Mouse (Mus musculus): ENCODE measurements around the gene Parp4. TPM values are rescaled to one million over a fixed set of nuclear protein-coding genes. Genes with fewer than 3 reads are reported as not detected.

Parp4 gene
- polyA plus RNA-seq, 1 experiment from 2014 or later: 4.7 TPM

GRCm38 (mm10) chr14:56567476-56567875, 7.9 kb upstream of the Parp4 start:
- no peak overlapping the region for H3K27ac ChIP-seq (ENCODE audit: low read depth)
- H3K9ac ChIP-seq (ENCODE audit: low read length): no peak overlapping the region
- H3K9me3 ChIP-seq (ENCODE audit: control insufficient read depth, low read length): no peaks in the 10 kb centered on the region
- DNase-seq (ENCODE audit: low spot score) (no peak), ATAC-seq (replicated peaks; ENCODE audit: low FRiP score, low TSS enrichment, low read depth) (no peak)
- no peak overlapping the region for H3K4me3 ChIP-seq (ENCODE audit: low read depth, low read length)
- H3K27me3 ChIP-seq (replicated peaks; ENCODE audit: control insufficient read depth, insufficient read depth, low read length): no peaks in the 10 kb centered on the region
- 0 out of 2 replicates have a peak, but pooled peaks cover 4% of the 10 kb centered on the region for H3K4me1 ChIP-seq (replicated peaks; ENCODE audit: control insufficient read depth, insufficient read depth, low read length)
- H3K4me2 ChIP-seq (ENCODE audit: low read length): no peak overlapping the region
- WGBS: 79% methylated on average over 7 of the region's 7 CpGs
- peaks cover 8% of the 10 kb centered on the region for H3K36me3 ChIP-seq (ENCODE audit: control insufficient read depth, insufficient read depth, low read length)

- Histone ChIP-seq H3K4me2 (ENCODE audit: low read length) (no peak overlapping the region), H3K4me1 (replicated peaks; ENCODE audit: control insufficient read depth, insufficient read depth, low read length) (0 out of 2 replicates have a peak, but pooled peaks cover 4% of the 10 kb centered on the region), H3K27ac (ENCODE audit: low read depth) (no peak overlapping the region), H3K36me3 (ENCODE audit: control insufficient read depth, insufficient read depth, low read length) (peaks cover 1% of the 10 kb centered on the region; the same call in 1 of the 2 replicates), H3K9ac (ENCODE audit: low read length) (no peak overlapping the region), H3K9me3 (ENCODE audit: control insufficient read depth, low read length) (no peaks in the 10 kb centered on the region), H3K4me3 (ENCODE audit: low read depth, low read length) (no peak overlapping the region), H3K27me3 (replicated peaks; ENCODE audit: control insufficient read depth, insufficient read depth, low read length) (no peaks in the 10 kb centered on the region)
- no peak for DNase-seq (ENCODE audit: low spot score)
- WGBS: 84% methylated on average over 4 of the region's 4 CpGs
- ATAC-seq (replicated peaks; ENCODE audit: low FRiP score, low TSS enrichment, low read depth): no peak
These were observed 6.4 kb upstream of the Parp4 start for GRCm38 (mm10) chr14:56569041-56569440.

- DNase-seq (ENCODE audit: low spot score) (peak; percentile 94), ATAC-seq (replicated peaks; ENCODE audit: low FRiP score, low TSS enrichment, low read depth) (peak; percentile 98)
- whole genome bisulfite sequencing: under 1% methylated on average over 59 of the region's 59 CpGs
- Histone ChIP-seq H3K9me3 (ENCODE audit: control insufficient read depth, low read length) (no peaks in the 10 kb centered on the region), H3K4me1 (replicated peaks; ENCODE audit: control insufficient read depth, insufficient read depth, low read length) (0 out of 2 replicates have a peak, but pooled peaks cover 4% of the 10 kb centered on the region), H3K27me3 (replicated peaks; ENCODE audit: control insufficient read depth, insufficient read depth, low read length) (no peaks in the 10 kb centered on the region), H3K4me2 (ENCODE audit: low read length) (peak overlapping the region; percentile 56), H3K9ac (ENCODE audit: low read length) (peak overlapping the region; percentile 66), H3K27ac (ENCODE audit: low read depth) (0 out of 2 replicates have a peak overlapping the region, but pooled peaks have one; percentile 36), H3K4me3 (ENCODE audit: low read depth, low read length) (peak overlapping the region; percentile 81), H3K36me3 (ENCODE audit: control insufficient read depth, insufficient read depth, low read length) (no peaks in the 10 kb centered on the region)
These were observed 3.9 kb upstream of the Parp4 start for GRCm38 (mm10) chr14:56571310-56572093.

- no peaks in the 10 kb centered on the region for H3K36me3 ChIP-seq (ENCODE audit: control insufficient read depth, insufficient read depth, low read length)
- no peaks in the 10 kb centered on the region for H3K9me3 ChIP-seq (ENCODE audit: control insufficient read depth, low read length)
- H3K27me3 ChIP-seq (replicated peaks; ENCODE audit: control insufficient read depth, insufficient read depth, low read length): no peaks in the 10 kb centered on the region
- ATAC-seq (replicated peaks; ENCODE audit: low FRiP score, low TSS enrichment, low read depth) (no peak), DNase-seq (ENCODE audit: low spot score) (no peak)
- H3K4me2 ChIP-seq (ENCODE audit: low read length): peak overlapping the region; percentile 56
- H3K27ac ChIP-seq (ENCODE audit: low read depth): no peak overlapping the region
- H3K9ac ChIP-seq (ENCODE audit: low read length): no peak overlapping the region
- WGBS: 64% methylated on average over 2 of the region's 2 CpGs
- H3K4me1 ChIP-seq (replicated peaks; ENCODE audit: control insufficient read depth, insufficient read depth, low read length): 0 out of 2 replicates have a peak, but pooled peaks cover 4% of the 10 kb centered on the region
- H3K4me3 ChIP-seq (ENCODE audit: low read depth, low read length): peak overlapping the region; percentile 81; the same call in 1 of the 2 replicates
These were observed 2.9 kb upstream of the Parp4 start for GRCm38 (mm10) chr14:56572546-56572945.

- Histone ChIP-seq H3K27me3 (replicated peaks; ENCODE audit: control insufficient read depth, insufficient read depth, low read length) (no peaks in the 10 kb centered on the region), H3K27ac (ENCODE audit: low read depth) (no peak overlapping the region), H3K36me3 (ENCODE audit: control insufficient read depth, insufficient read depth, low read length) (no peaks in the 10 kb centered on the region), H3K9me3 (ENCODE audit: control insufficient read depth, low read length) (no peaks in the 10 kb centered on the region), H3K4me2 (ENCODE audit: low read length) (peak overlapping the region; percentile 55), H3K4me1 (replicated peaks; ENCODE audit: control insufficient read depth, insufficient read depth, low read length) (no peaks in the 10 kb centered on the region), H3K9ac (ENCODE audit: low read length) (peak overlapping the region; percentile 45), H3K4me3 (ENCODE audit: low read depth, low read length) (peak overlapping the region; percentile 50)
- DNase-seq (ENCODE audit: low spot score) (no peak), ATAC-seq (replicated peaks; ENCODE audit: low FRiP score, low TSS enrichment, low read depth) (no peak)
- WGBS: 74% methylated on average over 18 of the region's 18 CpGs
These were observed 816 bp downstream of the Parp4 start for GRCm38 (mm10) chr14:56575969-56576901.

GRCm38 (mm10) chr14:56579011-56579410, 3.6 kb downstream of the Parp4 start:
- Histone ChIP-seq H3K4me3 (ENCODE audit: low read depth, low read length) (no peak overlapping the region), H3K27ac (ENCODE audit: low read depth) (no peak overlapping the region), H3K9ac (ENCODE audit: low read length) (no peak overlapping the region), H3K36me3 (ENCODE audit: control insufficient read depth, insufficient read depth, low read length) (no peaks in the 10 kb centered on the region), H3K27me3 (replicated peaks; ENCODE audit: control insufficient read depth, insufficient read depth, low read length) (no peaks in the 10 kb centered on the region), H3K9me3 (ENCODE audit: control insufficient read depth, low read length) (no peaks in the 10 kb centered on the region), H3K4me2 (ENCODE audit: low read length) (no peak overlapping the region), H3K4me1 (replicated peaks; ENCODE audit: control insufficient read depth, insufficient read depth, low read length) (no peaks in the 10 kb centered on the region)
- DNase-seq (ENCODE audit: low spot score) (no peak), ATAC-seq (replicated peaks; ENCODE audit: low FRiP score, low TSS enrichment, low read depth) (no peak)
- WGBS: 41% methylated on average over 8 of the region's 8 CpGs

GRCm38 (mm10) chr14:56581117-56581516, 5.7 kb downstream of the Parp4 start:
- Histone ChIP-seq H3K36me3 (ENCODE audit: control insufficient read depth, insufficient read depth, low read length) (no peaks in the 10 kb centered on the region; the same call in 1 of the 2 replicates), H3K4me2 (ENCODE audit: low read length) (no peak overlapping the region), H3K9ac (ENCODE audit: low read length) (no peak overlapping the region), H3K9me3 (ENCODE audit: control insufficient read depth, low read length) (no peaks in the 10 kb centered on the region), H3K27me3 (replicated peaks; ENCODE audit: control insufficient read depth, insufficient read depth, low read length) (no peaks in the 10 kb centered on the region), H3K27ac (ENCODE audit: low read depth) (no peak overlapping the region), H3K4me1 (replicated peaks; ENCODE audit: control insufficient read depth, insufficient read depth, low read length) (no peaks in the 10 kb centered on the region), H3K4me3 (ENCODE audit: low read depth, low read length) (no peak overlapping the region)
- WGBS: 48% methylated on average over 5 of the region's 5 CpGs
- DNase-seq (ENCODE audit: low spot score) (no peak), ATAC-seq (replicated peaks; ENCODE audit: low FRiP score, low TSS enrichment, low read depth) (no peak)

- H3K36me3 ChIP-seq (ENCODE audit: control insufficient read depth, insufficient read depth, low read length): no peaks in the 10 kb centered on the region; the same call in 1 of the 2 replicates
- H3K4me1 ChIP-seq (replicated peaks; ENCODE audit: control insufficient read depth, insufficient read depth, low read length): no peaks in the 10 kb centered on the region
- 83% methylated on average over 6 of the region's 6 CpGs for WGBS
- H3K9ac ChIP-seq (ENCODE audit: low read length): no peak overlapping the region
- no peaks in the 10 kb centered on the region for H3K9me3 ChIP-seq (ENCODE audit: control insufficient read depth, low read length)
- ATAC-seq (replicated peaks; ENCODE audit: low FRiP score, low TSS enrichment, low read depth) (no peak), DNase-seq (ENCODE audit: low spot score) (no peak)
- no peak overlapping the region for H3K4me3 ChIP-seq (ENCODE audit: low read depth, low read length)
- H3K27ac ChIP-seq (ENCODE audit: low read depth): no peak overlapping the region
- no peaks in the 10 kb centered on the region for H3K27me3 ChIP-seq (replicated peaks; ENCODE audit: control insufficient read depth, insufficient read depth, low read length)
- H3K4me2 ChIP-seq (ENCODE audit: low read length): no peak overlapping the region
These were observed 6.9 kb downstream of the Parp4 start for GRCm38 (mm10) chr14:56582294-56582693.

All from intestine, embryonic 14.5 days (tissue).